Mouse (Mus musculus) G1E (cell line): ENCODE results near the gene Inpp5a.

Source experiments
- CTCF ChIP-seq: IDR thresholded peaks from 2 replicates; pipeline ENCODE4 v1.5.1; 2012; ENCODE audit warnings: low read depth, low read length, inconsistent platforms, mixed read lengths
- GATA1 ChIP-seq: IDR thresholded peaks from 2 replicates; pipeline ENCODE4 v1.6.1; 2012; ENCODE audit warnings: borderline replicate concordance, low read length, inconsistent platforms, mixed read lengths
- GATA2 ChIP-seq: IDR thresholded peaks from 2 replicates; pipeline ENCODE4 v1.6.1; 2012; ENCODE audit warnings: low read depth, low read length, inconsistent platforms, borderline replicate concordance
- TAL1 ChIP-seq: conservative IDR thresholded peaks from 2 replicates; pipeline ENCODE4 v1.6.1; 2012; ENCODE audit warnings: low read depth, low read length, inconsistent platforms, mixed read lengths

GRCm38 (mm10) chr7:139461344-139461743 lies 72.4 kb downstream of the Inpp5a start:
- TF ChIP-seq CTCF: no peak
- TF ChIP-seq TAL1: no peak
- TF ChIP-seq GATA1: no peak
- TF ChIP-seq GATA2: no peak
